Mouse (Mus musculus) bone marrow macrophage, adult 2 months (primary cell): ENCODE results near the gene Ankzf1. TPM values are rescaled to one million over a fixed set of nuclear protein-coding genes. Genes with fewer than 3 reads are reported as not detected.

ENCODE experiments used
- H3K27ac ChIP-seq: 2 replicates; pipeline ENCODE4 v1.5.1; 2012; ENCODE audit warnings: low read depth, low read length; ENCODE audit not compliant: insufficient read depth
- H3K4me1 ChIP-seq: 2 replicates; pipeline ENCODE4 v1.6.1; 2012; ENCODE audit warnings: low read length; ENCODE audit not compliant: control insufficient read depth, insufficient read depth
- H3K4me3 ChIP-seq: 2 replicates; pipeline ENCODE4 v1.5.1; 2012; ENCODE audit warnings: mild to moderate bottlenecking, low read length, moderate library complexity; ENCODE audit not compliant: insufficient read depth
- CTCF ChIP-seq: IDR thresholded peaks from 2 replicates; pipeline ENCODE4 v1.5.1; 2012; ENCODE audit warnings: low read depth, mild to moderate bottlenecking, low read length, moderate library complexity
- POLR2A ChIP-seq: IDR thresholded peaks from 2 replicates; pipeline ENCODE4 v1.6.1; 2012; ENCODE audit warnings: mild to moderate bottlenecking, low read depth, low read length, borderline replicate concordance
- polyA plus RNA-seq: library from polyadenylated mRNA; stranded (reverse); fragments of >200 nt; gene quantifications from 2 replicates; pipeline ENCODE4 v1.2.4, GENCODE M21; 2012; ENCODE audit not compliant: missing spikeins, insufficient read depth, insufficient read length

The Ankzf1 gene
- polyA plus RNA-seq, 1 experiment, result 19.6 TPM

DNA sequence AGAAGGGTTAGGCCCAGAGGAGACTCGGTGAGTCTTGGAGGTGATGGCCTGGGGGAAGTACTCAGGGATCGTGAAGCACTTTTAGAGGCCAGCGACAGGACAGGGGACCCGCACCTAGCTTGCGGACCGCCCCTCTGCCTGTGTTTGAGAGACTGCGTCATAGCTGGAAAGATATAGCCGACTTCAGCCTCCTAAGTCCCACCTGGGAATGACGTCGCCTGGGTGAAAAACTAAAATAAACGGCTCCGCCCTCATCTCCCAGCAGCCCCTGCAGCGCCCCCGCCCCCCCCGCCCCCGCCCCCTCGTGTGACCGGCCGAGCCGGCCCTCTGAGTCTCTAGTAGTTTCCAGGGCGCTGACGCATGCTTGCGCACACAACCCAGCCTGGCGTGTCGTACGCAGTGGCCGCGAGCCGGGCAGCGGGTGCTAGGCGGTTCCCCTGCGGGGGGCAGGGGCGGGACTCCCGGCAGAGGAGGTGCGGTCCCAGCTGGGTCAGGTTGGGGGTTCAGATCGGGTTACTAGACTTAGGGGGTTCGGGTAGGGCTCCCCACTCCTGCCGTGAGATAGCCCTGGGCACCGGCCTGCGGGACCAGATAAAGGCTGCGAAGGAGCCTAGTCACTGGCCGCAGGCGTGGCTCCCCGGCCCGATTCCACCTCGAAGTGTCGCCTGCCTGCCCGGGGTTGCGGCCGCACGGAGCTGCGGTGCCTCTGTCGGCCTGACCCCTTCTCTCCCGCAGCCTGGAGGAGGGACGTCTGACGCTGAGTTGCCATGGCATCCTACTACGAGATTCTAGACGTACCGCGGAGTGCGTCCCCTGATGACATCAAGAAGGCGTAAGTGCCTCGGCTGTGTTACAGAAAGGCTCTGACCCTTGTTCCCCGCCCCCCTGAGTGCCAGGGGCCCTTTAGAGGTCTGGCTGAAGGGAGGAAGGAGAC, 44.4 kb downstream of the Ankzf1 start, which contains the start of gene Dnajb2:
Dnajb2 (plus strand) TSS at position 290 of the 934 bp plus-strand sequence.
- Histone ChIP-seq H3K4me1 (peaks cover 16% of the 10 kb centered on the region), H3K27ac (no peak within 1 kb of the TSS), H3K4me3 (peak within 1 kb of the TSS; percentile 63)
- no peak for TF ChIP-seq POLR2A
- no peak for TF ChIP-seq CTCF

DNA sequence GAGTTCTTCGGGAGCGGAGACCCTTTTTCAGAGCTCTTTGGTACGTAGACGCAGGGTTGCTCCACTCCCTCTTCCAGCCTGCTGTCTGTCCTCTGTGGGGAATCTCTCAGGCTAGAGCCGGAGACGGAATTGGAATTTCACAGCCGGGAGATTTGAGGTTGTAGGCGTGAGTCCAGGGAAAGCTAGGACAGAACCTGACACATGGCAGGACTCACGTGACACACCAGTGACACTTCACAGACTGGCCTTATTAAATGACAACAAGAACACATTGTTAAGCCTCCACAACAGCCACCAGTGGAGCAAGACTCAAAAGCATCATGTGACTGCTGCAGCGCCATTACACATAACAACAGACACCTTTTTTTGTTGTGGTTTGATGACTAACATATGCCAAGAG, 47.6 kb downstream of the Ankzf1 start:
- TF ChIP-seq POLR2A (no peak), CTCF (no peak)
- no peak overlapping the region for H3K27ac ChIP-seq
- no peak overlapping the region for H3K4me3 ChIP-seq
- peaks cover 18% of the 10 kb centered on the region for H3K4me1 ChIP-seq

DNA sequence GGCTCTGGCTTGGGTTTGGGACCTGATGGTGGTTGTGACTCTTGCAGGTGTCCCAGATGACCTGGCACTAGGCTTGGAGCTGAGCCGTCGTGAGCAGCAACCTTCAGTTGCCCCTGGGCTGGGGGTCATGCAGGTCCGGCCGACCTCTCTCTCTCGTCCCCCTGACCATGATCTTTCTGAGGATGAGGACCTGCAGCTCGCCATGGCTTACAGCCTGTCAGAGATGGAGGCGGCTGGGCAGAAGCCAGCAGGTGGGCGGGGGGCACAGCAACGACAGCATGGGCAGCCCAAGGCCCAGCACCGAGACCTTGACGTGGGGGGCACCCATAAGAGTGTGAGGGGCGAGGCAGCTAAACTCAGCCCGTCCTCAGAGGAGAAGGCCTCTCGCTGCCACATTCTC, 51.5 kb downstream of the Ankzf1 start:
- H3K27ac ChIP-seq, result no peak overlapping the region
- TF ChIP-seq CTCF (no peak), POLR2A (no peak)
- H3K4me1 ChIP-seq, result peaks cover 12% of the 10 kb centered on the region
- H3K4me3 ChIP-seq, result no peak overlapping the region

DNA sequence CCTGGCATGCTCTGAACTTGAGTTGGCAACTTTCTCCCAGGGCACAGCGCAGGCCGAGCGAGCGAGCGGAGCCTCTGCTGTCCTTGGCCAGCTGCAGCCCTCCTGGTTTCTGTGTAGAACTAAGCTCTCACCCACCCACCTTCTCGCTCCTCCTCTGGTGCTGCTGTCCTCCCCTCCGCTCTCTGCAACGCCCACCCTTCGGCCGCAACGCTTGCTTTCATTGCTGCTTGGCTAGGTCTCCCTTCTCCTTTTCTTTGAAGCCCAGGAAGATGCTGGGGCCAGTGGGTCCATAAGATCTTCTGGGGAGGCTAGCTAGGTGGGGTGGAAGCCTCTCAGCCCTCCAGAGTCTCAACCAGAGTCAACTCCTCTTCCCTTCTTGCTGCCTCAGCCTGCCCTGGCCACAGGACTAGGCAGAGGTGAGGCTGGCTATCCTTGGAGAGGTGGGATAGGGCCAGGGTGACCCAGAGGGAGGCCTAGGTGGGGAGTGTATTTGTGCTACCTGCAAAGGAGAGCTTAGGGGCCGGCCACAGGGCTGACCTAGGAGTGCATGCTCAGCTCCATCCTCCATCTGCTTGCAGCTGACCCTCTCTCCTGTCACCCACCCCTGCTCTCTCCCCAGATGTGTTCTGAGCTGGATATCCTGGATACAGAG, 52.4 kb downstream of the Ankzf1 start:
- Histone ChIP-seq H3K4me3 (no peak overlapping the region), H3K27ac (no peak overlapping the region), H3K4me1 (peaks cover 18% of the 10 kb centered on the region)
- TF ChIP-seq CTCF, result no peak
- TF ChIP-seq POLR2A, result no peak

DNA sequence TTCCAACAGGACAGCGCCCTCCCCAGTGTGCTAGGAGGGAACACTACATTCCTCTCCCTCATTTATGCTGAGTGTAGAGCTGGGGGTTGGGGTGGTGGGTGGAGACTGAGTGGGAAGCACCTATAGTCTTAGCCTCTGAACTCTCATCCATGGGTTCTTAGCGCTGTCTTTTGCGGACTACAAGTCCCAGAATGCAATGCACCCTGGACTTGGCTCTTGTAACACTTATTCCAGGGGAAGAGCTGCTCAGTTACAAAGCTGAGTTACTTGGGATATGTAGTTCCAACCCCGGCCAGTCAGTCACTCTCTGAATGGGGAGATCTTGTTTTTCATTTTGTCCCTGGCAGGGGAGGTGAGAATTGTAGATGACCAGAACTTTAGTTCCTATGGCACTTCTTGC, 52.9 kb downstream of the Ankzf1 start:
- no peak for TF ChIP-seq POLR2A
- TF ChIP-seq CTCF, result no peak
- Histone ChIP-seq H3K27ac (no peak overlapping the region), H3K4me1 (peaks cover 18% of the 10 kb centered on the region), H3K4me3 (no peak overlapping the region)

DNA sequence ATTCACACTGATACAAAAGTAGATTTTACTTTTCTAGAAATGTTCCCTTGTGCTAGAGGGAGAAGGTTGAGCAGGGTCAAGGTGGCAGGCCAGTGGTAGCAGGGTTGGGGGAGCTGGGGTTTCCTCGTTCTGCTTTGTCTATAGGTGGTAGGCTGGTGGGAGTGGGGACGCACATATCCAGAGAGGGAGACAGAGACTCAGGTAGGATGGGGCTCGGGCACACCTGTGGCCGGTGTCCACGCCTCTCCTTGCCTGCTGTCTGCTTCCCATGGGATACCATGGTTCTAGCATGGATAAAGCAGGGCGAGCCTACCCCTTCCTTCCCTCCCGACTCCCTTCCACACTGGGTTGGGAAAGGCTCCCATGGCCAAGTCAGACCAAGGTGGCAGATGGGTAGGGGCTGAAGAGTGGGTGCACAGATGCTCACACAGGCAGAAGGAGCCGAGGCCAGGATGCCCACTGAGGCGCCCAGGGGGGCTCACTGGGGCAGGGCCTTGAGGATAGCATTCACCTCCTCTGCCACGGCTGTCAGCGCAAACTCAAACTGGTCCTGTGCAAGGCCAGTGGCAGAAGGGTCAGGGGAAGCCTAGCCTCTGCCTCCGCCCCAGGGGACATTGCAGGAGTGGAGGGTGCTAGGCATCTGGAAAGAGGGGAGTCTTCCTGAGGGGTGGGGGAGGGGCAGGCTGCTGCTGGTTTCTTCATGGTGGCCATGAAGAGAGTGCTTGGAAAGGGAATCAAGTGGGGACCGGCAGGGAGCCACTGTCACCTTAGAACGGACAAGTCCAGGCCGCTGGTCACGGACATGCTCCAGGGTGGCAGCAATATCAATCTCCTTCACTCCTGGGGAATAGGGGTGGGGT, 55.4 kb downstream of the Ankzf1 start:
- no peak overlapping the region for H3K27ac ChIP-seq
- TF ChIP-seq CTCF (no peak), POLR2A (no peak)
- H3K4me1 ChIP-seq, result peaks cover 15% of the 10 kb centered on the region
- no peak overlapping the region for H3K4me3 ChIP-seq

DNA sequence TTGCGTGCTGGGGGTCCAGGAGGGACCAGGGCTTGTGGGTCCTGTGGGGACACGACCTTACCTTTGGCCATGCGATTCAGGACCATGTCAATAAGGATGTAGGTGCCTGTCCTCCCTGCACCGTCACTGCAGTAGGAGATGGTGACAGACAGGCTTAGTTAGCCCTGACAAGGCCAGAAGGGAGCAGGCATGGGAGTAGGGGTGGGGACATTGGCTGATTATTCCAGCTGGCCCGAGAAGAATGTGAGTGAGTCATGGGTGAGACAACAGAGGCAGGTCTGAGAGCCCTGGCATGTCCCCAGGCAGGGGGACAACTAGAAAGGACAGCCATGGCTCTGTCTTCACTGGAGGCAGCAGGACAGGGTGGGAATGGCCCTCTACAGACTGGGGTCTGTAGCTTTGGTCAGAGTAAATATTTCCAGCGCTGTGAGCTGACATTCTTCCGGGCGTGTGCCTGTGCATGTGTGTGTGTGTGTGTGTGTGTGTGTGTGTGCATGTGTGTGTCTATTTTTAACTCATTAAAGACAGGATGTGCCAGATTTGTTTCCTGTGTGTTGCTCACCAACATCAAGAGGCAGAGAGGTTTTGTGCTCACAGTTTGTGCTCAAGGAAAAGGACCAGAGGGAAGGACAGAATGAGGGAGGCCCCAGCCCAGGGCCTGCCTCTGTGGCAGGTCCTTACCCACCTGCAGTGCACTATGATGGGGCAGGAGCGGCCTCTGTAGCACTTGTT, 56.3 kb downstream of the Ankzf1 start:
- Histone ChIP-seq H3K27ac (peak overlapping the region; percentile 9), H3K4me3 (no peak overlapping the region), H3K4me1 (peaks cover 15% of the 10 kb centered on the region)
- no peak for TF ChIP-seq CTCF
- TF ChIP-seq POLR2A, result no peak

Other genes with a start within 250 kb of the Ankzf1 start
- gene Ihh, start 240.5 kb upstream of the Ankzf1 start, polyA plus RNA-seq, result 0.32 and 0.38 TPM in 2 replicates
- 5.1 and 6.3 TPM in 2 replicates for gene Nhej1, start 67.0 kb upstream of the Ankzf1 start, polyA plus RNA-seq
- gene Slc23a3, start 58.3 kb upstream of the Ankzf1 start, polyA plus RNA-seq, result not detected in 2 replicates
- gene Cnppd1, start 49.4 kb upstream of the Ankzf1 start, polyA plus RNA-seq, result 92.2 and 101 TPM in 2 replicates
- gene Retreg2, start 49.4 kb upstream of the Ankzf1 start, polyA plus RNA-seq, result 107 and 113 TPM in 2 replicates
- gene Zfand2b, start 23.5 kb upstream of the Ankzf1 start, polyA plus RNA-seq, result 28.3 and 34.6 TPM in 2 replicates
- 16.6 and 18.6 TPM in 2 replicates for gene Abcb6, start 11.8 kb upstream of the Ankzf1 start, polyA plus RNA-seq
- gene Atg9a, start within 50 bp of the Ankzf1 start, polyA plus RNA-seq, result 30.2 and 33.5 TPM in 2 replicates
- gene Glb1l, start 18.7 kb downstream of the Ankzf1 start, polyA plus RNA-seq, result 27.1 and 28.0 TPM in 2 replicates
- 41.9 and 46.0 TPM in 2 replicates for gene Stk16, start 18.7 kb downstream of the Ankzf1 start, polyA plus RNA-seq
- gene Tuba4a, start 27.7 kb downstream of the Ankzf1 start, polyA plus RNA-seq, result 38.7 and 47.0 TPM in 2 replicates
- gene A630095N17Rik, start 40.0 kb downstream of the Ankzf1 start, polyA plus RNA-seq, result not detected in 2 replicates
- gene Dnajb2, start 44.3 kb downstream of the Ankzf1 start, polyA plus RNA-seq, result 6.7 and 10.7 TPM in 2 replicates
- gene Ptprn, start 72.4 kb downstream of the Ankzf1 start, polyA plus RNA-seq, result 0.60 and 0.94 TPM in 2 replicates
- not detected in 2 replicates for gene Resp18, start 86.3 kb downstream of the Ankzf1 start, polyA plus RNA-seq
- 39.3 and 43.3 TPM in 2 replicates for gene Dnpep, start 125.8 kb downstream of the Ankzf1 start, polyA plus RNA-seq
- gene Des, start 168.2 kb downstream of the Ankzf1 start, polyA plus RNA-seq, result 0.70 TPM in 1 of 2 replicates, not detected in the other
- gene Speg, start 183.1 kb downstream of the Ankzf1 start, polyA plus RNA-seq, result 32.4 and 36.2 TPM in 2 replicates
- 79.2 and 89.6 TPM in 2 replicates for gene Gmppa, start 243.8 kb downstream of the Ankzf1 start, polyA plus RNA-seq